Mouse (Mus musculus) liver, adult 2 months (tissue): ENCODE data around the gene Atp2b1.

Source experiments
- CTCF ChIP-seq: fragments of 200-500 bp; IDR thresholded peaks from 2 replicates; pipeline ENCODE4 v1.5.1; 2011; ENCODE audit warnings: low read depth, low read length, control low read depth
- POLR2A ChIP-seq: fragments of 200-500 bp; IDR thresholded peaks from 2 replicates; pipeline ENCODE4 v1.6.1; 2011; ENCODE audit warnings: low read length, control low read depth; ENCODE audit not compliant: insufficient read depth; ENCODE audit errors: extremely low read depth

GRCm38 (mm10) chr10:98880711-98881110, 33.5 kb upstream of the Atp2b1 start:
- TF ChIP-seq POLR2A (no peak), CTCF (no peak)
